Mouse (Mus musculus): ENCODE measurements around the gene Cdc25b.

DNA sequence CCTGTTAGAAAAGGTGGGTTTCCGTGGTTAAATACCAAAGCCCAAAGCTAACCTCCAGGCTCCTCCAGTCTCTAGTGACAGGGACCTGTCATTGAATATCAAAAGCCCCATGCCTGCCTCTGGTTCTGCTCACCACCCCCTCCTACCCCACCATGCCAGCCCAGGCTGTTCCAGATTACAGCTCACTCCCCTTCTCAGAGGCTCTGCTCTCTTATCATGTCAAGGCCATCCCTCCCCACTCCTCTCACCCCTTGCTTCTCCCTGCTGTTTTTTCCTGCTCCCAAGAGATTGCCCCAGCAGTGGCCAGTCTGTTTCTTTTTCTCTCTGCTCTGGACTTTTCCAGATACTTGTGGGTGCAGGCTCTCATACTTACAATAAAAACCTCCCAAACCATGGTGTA, 36.8 kb downstream of the Cdc25b start:
- TF ChIP-seq MAFK (IDR thresholded peaks at IDR 0.05; ENCODE audit: insufficient read depth, low read depth, low read length) (no peak), CHD2 (IDR thresholded peaks at IDR 0.05; ENCODE audit: low read depth, low read length) (no peak), ZC3H11A (IDR thresholded peaks at IDR 0.05; ENCODE audit: borderline replicate concordance, low read depth, low read length) (no peak), ZNF384 (IDR thresholded peaks at IDR 0.05; ENCODE audit: low read depth, low read length) (no peak), HCFC1 (IDR thresholded peaks at IDR 0.05; ENCODE audit: borderline replicate concordance, insufficient read depth, low read length) (no peak)

Measured in ES-E14 (cell line).